Mouse (Mus musculus): ENCODE data around the gene Ceacam9. TPM values are rescaled to one million over a fixed set of nuclear protein-coding genes. Genes with fewer than 3 reads are reported as not detected.

Gene Ceacam9
- total and polyA plus RNA-seq, 3 experiments = 0.49 TPM; not detected in 2

GRCm38 (mm10) chr7:16766443-16766842 lies 44.7 kb downstream of the Ceacam9 start:
- Histone ChIP-seq H3K4me1 (ENCODE audit: insufficient read depth, low read depth, low read length) (no peaks in the 10 kb centered on the region), H3K36me3 (replicated peaks) (no peaks in the 10 kb centered on the region), H3K9me3 (replicated peaks) (peaks cover 3% of the 10 kb centered on the region), H3K27me3 (ENCODE audit: insufficient read depth, low read length) (peaks cover 29% of the 10 kb centered on the region), H3K4me3 (ENCODE audit: low read depth, low read length) (no peak overlapping the region)
- ATAC-seq (ENCODE audit: extremely low read depth, insufficient number of reproducible peaks, low FRiP score, poor library complexity, severe bottlenecking) = no peak
- no peak for DNase-seq (ENCODE audit: low spot score)
- TF ChIP-seq GATA2 (IDR thresholded peaks at IDR 0.05; ENCODE audit: borderline replicate concordance, low read depth, low read length) (no peak), TAL1 (conservative IDR thresholded peaks at IDR 0.05; ENCODE audit: low read depth, low read length) (no peak), POLR2AphosphoS5 (IDR thresholded peaks at IDR 0.05; ENCODE audit: insufficient replicate concordance, low read depth, low read length) (no peak)

Other genes with a start within 250 kb of the Ceacam9 start
- gene Npas1, start 244.2 kb upstream of the Ceacam9 start, total RNA-seq (2014; fragmentation: Nextera tagmentation) = not detected in 2 replicates
- gene Npas1, start 244.2 kb upstream of the Ceacam9 start, total RNA-seq (2017) = 0.05 TPM in 1 of 2 replicates, not detected in the other
- not detected in 2 replicates for gene Npas1, start 244.2 kb upstream of the Ceacam9 start, polyA plus RNA-seq (2012)
- 12.2 and 14.4 TPM in 2 replicates for gene Arhgap35, start 106.9 kb upstream of the Ceacam9 start, total RNA-seq (2014; fragmentation: Nextera tagmentation)
- 7.0 and 8.0 TPM in 2 replicates for gene Arhgap35, start 106.9 kb upstream of the Ceacam9 start, total RNA-seq (2017)
- 2.3 and 3.5 TPM in 2 replicates for gene Arhgap35, start 106.9 kb upstream of the Ceacam9 start, polyA plus RNA-seq (2012)
- gene Ceacam15, start 46.2 kb upstream of the Ceacam9 start, total RNA-seq (2014; fragmentation: Nextera tagmentation) = not detected in 2 replicates
- gene Ceacam15, start 46.2 kb upstream of the Ceacam9 start, total RNA-seq (2017) = 0.27 TPM in 1 of 2 replicates, not detected in the other
- gene Ceacam15, start 46.2 kb upstream of the Ceacam9 start, polyA plus RNA-seq (2012) = not detected in 2 replicates
- 67.8 and 71.1 TPM in 2 replicates for gene Ap2s1, start 16.5 kb downstream of the Ceacam9 start, total RNA-seq (2014; fragmentation: Nextera tagmentation)
- gene Ap2s1, start 16.5 kb downstream of the Ceacam9 start, total RNA-seq (2017) = 97.6 and 127 TPM in 2 replicates
- 373 and 405 TPM in 2 replicates for gene Ap2s1, start 16.5 kb downstream of the Ceacam9 start, polyA plus RNA-seq (2012)
- 18.8 and 61.2 TPM in 2 replicates for gene Slc1a5, start 59.4 kb downstream of the Ceacam9 start, total RNA-seq (2014; fragmentation: Nextera tagmentation)
- gene Slc1a5, start 59.4 kb downstream of the Ceacam9 start, total RNA-seq (2017) = 5.9 and 7.1 TPM in 2 replicates
- gene Slc1a5, start 59.4 kb downstream of the Ceacam9 start, polyA plus RNA-seq (2012) = 13.9 and 14.7 TPM in 2 replicates
- 40.3 and 67.7 TPM in 2 replicates for gene Strn4, start 94.0 kb downstream of the Ceacam9 start, total RNA-seq (2014; fragmentation: Nextera tagmentation)
- gene Strn4, start 94.0 kb downstream of the Ceacam9 start, total RNA-seq (2017) = 33.8 and 38.9 TPM in 2 replicates
- gene Strn4, start 94.0 kb downstream of the Ceacam9 start, polyA plus RNA-seq (2012) = 62.4 and 64.4 TPM in 2 replicates
- 12.3 and 18.0 TPM in 2 replicates for gene Fkrp, start 94.8 kb downstream of the Ceacam9 start, total RNA-seq (2014; fragmentation: Nextera tagmentation)
- gene Fkrp, start 94.8 kb downstream of the Ceacam9 start, total RNA-seq (2017) = 10.5 and 11.3 TPM in 2 replicates
- 30.6 and 32.9 TPM in 2 replicates for gene Fkrp, start 94.8 kb downstream of the Ceacam9 start, polyA plus RNA-seq (2012)
- 23.6 and 28.7 TPM in 2 replicates for gene Prkd2, start 121.0 kb downstream of the Ceacam9 start, total RNA-seq (2014; fragmentation: Nextera tagmentation)
- gene Prkd2, start 121.0 kb downstream of the Ceacam9 start, total RNA-seq (2017) = 3.9 and 4.4 TPM in 2 replicates
- 13.6 and 22.4 TPM in 2 replicates for gene Prkd2, start 121.0 kb downstream of the Ceacam9 start, polyA plus RNA-seq (2012)
- gene Dact3, start 153.4 kb downstream of the Ceacam9 start, total RNA-seq (2014; fragmentation: Nextera tagmentation) = 0.30 TPM in 1 of 2 replicates, not detected in the other
- gene Dact3, start 153.4 kb downstream of the Ceacam9 start, total RNA-seq (2017) = 0.05 and 0.12 TPM in 2 replicates
- gene Dact3, start 153.4 kb downstream of the Ceacam9 start, polyA plus RNA-seq (2012) = 0.28 and 0.30 TPM in 2 replicates
- not detected in 2 replicates for gene Gng8, start 169.9 kb downstream of the Ceacam9 start, total RNA-seq (2014; fragmentation: Nextera tagmentation)
- gene Gng8, start 169.9 kb downstream of the Ceacam9 start, total RNA-seq (2017) = 0.23 TPM in 1 of 2 replicates, not detected in the other
- gene Gng8, start 169.9 kb downstream of the Ceacam9 start, polyA plus RNA-seq (2012) = not detected in 2 replicates
- gene Ptgir, start 184.6 kb downstream of the Ceacam9 start, total RNA-seq (2014; fragmentation: Nextera tagmentation) = not detected in 2 replicates
- 3.1 and 3.5 TPM in 2 replicates for gene Ptgir, start 184.6 kb downstream of the Ceacam9 start, total RNA-seq (2017)
- gene Ptgir, start 184.6 kb downstream of the Ceacam9 start, polyA plus RNA-seq (2012) = 0.05 and 0.07 TPM in 2 replicates
- 157 and 166 TPM in 2 replicates for gene Calm3, start 202.2 kb downstream of the Ceacam9 start, total RNA-seq (2014; fragmentation: Nextera tagmentation)
- gene Calm3, start 202.2 kb downstream of the Ceacam9 start, total RNA-seq (2017) = 313 and 344 TPM in 2 replicates
- gene Calm3, start 202.2 kb downstream of the Ceacam9 start, polyA plus RNA-seq (2012) = 792 and 815 TPM in 2 replicates
- not detected in 2 replicates for gene Pnmal2, start 222.8 kb downstream of the Ceacam9 start, total RNA-seq (2014; fragmentation: Nextera tagmentation)
- gene Pnmal2, start 222.8 kb downstream of the Ceacam9 start, total RNA-seq (2017) = 0.06 and 0.22 TPM in 2 replicates
- not detected in 2 replicates for gene Pnmal2, start 222.8 kb downstream of the Ceacam9 start, polyA plus RNA-seq (2012)
- not detected in 2 replicates for gene Pnmal1, start 237.8 kb downstream of the Ceacam9 start, total RNA-seq (2014; fragmentation: Nextera tagmentation)
- 0.05 TPM in 1 of 2 replicates, not detected in the other for gene Pnmal1, start 237.8 kb downstream of the Ceacam9 start, total RNA-seq (2017)
- gene Pnmal1, start 237.8 kb downstream of the Ceacam9 start, polyA plus RNA-seq (2012) = 0.01 TPM in 1 of 2 replicates, not detected in the other

All from G1E (cell line).